27 mouse cellular contexts compared by ENCODE assay signal in genomic region chr5:135682009-135682408, GRCm38 (mm10). TPM values are rescaled to one million over a fixed set of nuclear protein-coding genes. Genes with fewer than 3 reads are reported as not detected.
A peak's percentile ranks its signal among the peaks of the same experiment; 100 is the strongest.
DNase-seq lines count a peak whose midpoint lies in the region; ATAC-seq and TF ChIP-seq lines count a peak whose summit lies in the region.
"Had no signal": no experiment of that assay in that cellular context is flagged by ENCODE, and none has a peak within 500 bp of the region (broad histone marks: within the 10 kb centered on the region; RNA-seq: fewer than 3 reads in every experiment).

No protein-coding gene starts in this region.

- H3K27ac ChIP-seq in intestine, postnatal 0 days (ENCODE audit: low read depth, low read length), result 0 out of 2 replicates have a peak overlapping the region, but pooled peaks have one; percentile 66
- no peak overlapping the region for H3K27ac ChIP-seq in intestine, embryonic 15.5 days
- H3K27ac ChIP-seq: embryonic facial prominence, embryonic 13.5 days; embryonic facial prominence, embryonic 15.5 days; forebrain, embryonic 10.5 days; forebrain, embryonic 12.5 days had no signal

- DNase-seq in adrenal gland, adult (ENCODE audit: inconsistent age in 2 of 2, low spot score in 1 of 2), result peak; percentile 50 to 80
- no peak for DNase-seq in adrenal gland, postnatal 14 days
- peak; percentile 29 for DNase-seq in brain, adult 2 months (ENCODE audit: low read depth, low spot score)
- DNase-seq: adrenal gland, adult 8-10 months; B cell, adult 2 months; cerebellum, adult 11 months; cerebellum, adult 18-20 months; cerebellum, adult 8-10 months; cerebellum, adult 9-11 months; cerebellum, postnatal 14 days; cerebellum, postnatal 36 days; embryo, embryonic 11 days had no signal

- no peak for ATAC-seq in intestine, postnatal 0 days
- ATAC-seq in intestine, embryonic 15.5 days, result no peak
- no peak for ATAC-seq in granulocyte monocyte progenitor cell, adult 5-6 weeks (replicated peaks; ENCODE audit: poor library complexity, severe bottlenecking)
- ATAC-seq: activated CD4-positive, CD25-positive, alpha-beta regulatory T cell, adult 4 months; CD4-positive, CD25-positive, alpha-beta regulatory T cell, adult 4 months; forebrain, embryonic 14.5 days; forebrain, embryonic 16.5 days; Patski had no signal

- no peaks in the 10 kb centered on the region for H3K36me3 ChIP-seq in intestine, postnatal 0 days (ENCODE audit: control insufficient read depth, insufficient read depth)
- no peaks in the 10 kb centered on the region for H3K36me3 ChIP-seq in intestine, embryonic 15.5 days
- H3K36me3 ChIP-seq: embryonic facial prominence, embryonic 13.5 days; embryonic facial prominence, embryonic 15.5 days; forebrain, embryonic 10.5 days; forebrain, embryonic 12.5 days; G1E had no signal

- H3K27me3 ChIP-seq in intestine, postnatal 0 days (replicated peaks; ENCODE audit: control insufficient read depth, insufficient read depth, low read length), result no peaks in the 10 kb centered on the region
- H3K27me3 ChIP-seq in intestine, embryonic 15.5 days (replicated peaks), result no peaks in the 10 kb centered on the region
- H3K27me3 ChIP-seq: CH12.LX; embryonic facial prominence, embryonic 13.5 days; embryonic facial prominence, embryonic 15.5 days; forebrain, embryonic 12.5 days; Patski had no signal

- H3K4me2 ChIP-seq in intestine, postnatal 0 days (replicated peaks; ENCODE audit: low read depth), result no peak overlapping the region
- no peak overlapping the region for H3K4me2 ChIP-seq in intestine, embryonic 15.5 days (replicated peaks)
- H3K4me2 ChIP-seq: embryonic facial prominence, embryonic 13.5 days; embryonic facial prominence, embryonic 15.5 days; forebrain, embryonic 12.5 days had no signal

- H3K4me1 ChIP-seq in intestine, postnatal 0 days (replicated peaks; ENCODE audit: control insufficient read depth, insufficient read depth, low read length), result no peaks in the 10 kb centered on the region
- H3K4me1 ChIP-seq in intestine, embryonic 15.5 days (replicated peaks), result no peaks in the 10 kb centered on the region; the same call in 1 of the 2 replicates
- H3K4me1 ChIP-seq: embryonic facial prominence, embryonic 13.5 days; embryonic facial prominence, embryonic 15.5 days; forebrain, embryonic 10.5 days; forebrain, embryonic 12.5 days had no signal

- no peak overlapping the region for H3K4me3 ChIP-seq in intestine, postnatal 0 days (ENCODE audit: low read depth, low read length)
- no peak overlapping the region for H3K4me3 ChIP-seq in intestine, embryonic 15.5 days (replicated peaks)
- H3K4me3 ChIP-seq: embryonic facial prominence, embryonic 13.5 days; embryonic facial prominence, embryonic 15.5 days; erythroblast, embryonic 14.5 days; forebrain, embryonic 10.5 days; forebrain, embryonic 12.5 days had no signal

- no peak for TF ChIP-seq CTCF in intestine, postnatal 0 days (IDR thresholded peaks at IDR 0.05; ENCODE audit: low read depth)

- no peak overlapping the region for H3K9ac ChIP-seq in intestine, postnatal 0 days (ENCODE audit: low read depth, low read length)
- no peak overlapping the region for H3K9ac ChIP-seq in intestine, embryonic 15.5 days
- H3K9ac ChIP-seq: embryonic facial prominence, embryonic 13.5 days; embryonic facial prominence, embryonic 15.5 days; forebrain, embryonic 12.5 days had no signal

- H3K9me3 ChIP-seq in intestine, postnatal 0 days (ENCODE audit: control insufficient read depth), result no peaks in the 10 kb centered on the region
- no peaks in the 10 kb centered on the region for H3K9me3 ChIP-seq in intestine, embryonic 15.5 days
- H3K9me3 ChIP-seq: embryonic facial prominence, embryonic 13.5 days; embryonic facial prominence, embryonic 15.5 days; forebrain, embryonic 12.5 days; G1E had no signal

- WGBS in intestine, postnatal 0 days, result 95% methylated on average over 5 of the region's 5 CpGs
- WGBS in intestine, embryonic 15.5 days, result 96% methylated on average over 5 of the region's 5 CpGs

RNA-seq across cellular contexts. Expression of gene Por, which starts 12.2 kb away (rescaled TPM):
- total RNA-seq in adrenal gland, postnatal 14 days (2021), result 190 and 216 TPM in 2 replicates
- polyA plus RNA-seq in intestine, postnatal 0 days (2015; fragmentation: Nextera tagmentation; extraction: Ambion mirVana), result 82.3 and 91.7 TPM in 2 replicates
- 86.0 TPM in 2 replicates for polyA plus RNA-seq in intestine, embryonic 15.5 days (2015; fragmentation: Nextera tagmentation; extraction: Ambion mirVana)
- total RNA-seq in granulocyte monocyte progenitor cell, adult 5-6 weeks (2014; fragmentation: Nextera tagmentation), result 26.7 and 34.3 TPM in 2 replicates
- 20.6 and 28.7 TPM in 2 replicates for total RNA-seq in granulocyte monocyte progenitor cell, adult 5-6 weeks (2017)

RNA-seq across cellular contexts. Expression of gene Rhbdd2, which starts 49.6 kb away (rescaled TPM):
- 34.2 and 34.8 TPM in 2 replicates for total RNA-seq in adrenal gland, postnatal 14 days (2021)
- 27.9 and 28.5 TPM in 2 replicates for polyA plus RNA-seq in intestine, postnatal 0 days (2015; fragmentation: Nextera tagmentation; extraction: Ambion mirVana)
- polyA plus RNA-seq in intestine, embryonic 15.5 days (2015; fragmentation: Nextera tagmentation; extraction: Ambion mirVana), result 33.9 and 42.3 TPM in 2 replicates
- total RNA-seq in granulocyte monocyte progenitor cell, adult 5-6 weeks (2014; fragmentation: Nextera tagmentation), result 14.1 and 19.1 TPM in 2 replicates
- total RNA-seq in granulocyte monocyte progenitor cell, adult 5-6 weeks (2017), result 4.3 and 8.2 TPM in 2 replicates
